22 mouse cellular contexts compared by ENCODE assay signal in the genomic region with DNA sequence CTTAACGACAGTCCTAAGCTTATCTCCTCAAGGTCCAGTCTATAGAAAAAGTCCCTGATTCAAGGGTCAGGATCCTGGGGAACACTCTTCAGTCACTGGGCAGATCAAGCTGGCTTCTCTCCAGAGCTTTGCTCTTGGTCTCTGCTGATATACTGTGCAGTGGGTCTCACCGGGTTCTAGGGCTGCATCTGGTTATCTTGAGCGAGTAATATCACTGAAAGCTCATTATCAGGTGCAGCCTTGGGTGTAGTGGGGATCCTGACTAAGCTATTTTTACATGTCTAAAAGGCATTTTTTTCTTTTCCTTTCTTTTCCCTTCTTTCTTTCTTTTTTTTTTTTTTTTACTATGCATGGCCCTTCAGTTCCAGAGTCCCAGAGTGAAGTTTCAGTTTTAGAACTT.
A peak's percentile ranks its signal among the peaks of the same experiment; 100 is the strongest.
DNase-seq lines count a peak whose midpoint lies in the region; ATAC-seq and TF ChIP-seq lines count a peak whose summit lies in the region.
"Had no signal": no experiment of that assay in that cellular context is flagged by ENCODE, and none has a peak within 500 bp of the region (broad histone marks: within the 10 kb centered on the region; RNA-seq: fewer than 3 reads in every experiment).

No protein-coding gene starts in this region.

- H3K4me1 ChIP-seq in intestine, embryonic 15.5 days (replicated peaks) = no peaks in the 10 kb centered on the region
- H3K4me1 ChIP-seq in intestine, postnatal 0 days (replicated peaks; ENCODE audit: control insufficient read depth, insufficient read depth, low read length) = no peaks in the 10 kb centered on the region
- H3K4me1 ChIP-seq in liver, embryonic 16.5 days (ENCODE audit: control insufficient read depth, low read depth, low read length) = peaks cover 22% of the 10 kb centered on the region
- H3K4me1 ChIP-seq in stomach, embryonic 15.5 days = no peaks in the 10 kb centered on the region
- H3K4me1 ChIP-seq: embryonic facial prominence, embryonic 15.5 days; limb, embryonic 10.5 days had no signal

- H3K4me3 ChIP-seq in intestine, embryonic 15.5 days (replicated peaks) = no peak overlapping the region
- H3K4me3 ChIP-seq in intestine, postnatal 0 days (ENCODE audit: low read depth, low read length) = no peak overlapping the region
- no peak overlapping the region for H3K4me3 ChIP-seq in liver, embryonic 16.5 days (ENCODE audit: low read depth, low read length)
- H3K4me3 ChIP-seq in stomach, embryonic 15.5 days (replicated peaks) = no peak overlapping the region
- H3K4me3 ChIP-seq: embryonic facial prominence, embryonic 15.5 days; forebrain, embryonic 15.5 days; hindbrain, embryonic 12.5 days; limb, embryonic 10.5 days; midbrain, embryonic 12.5 days; neural tube, embryonic 13.5 days had no signal

- H3K36me3 ChIP-seq in intestine, embryonic 15.5 days = no peaks in the 10 kb centered on the region
- H3K36me3 ChIP-seq in intestine, postnatal 0 days (ENCODE audit: control insufficient read depth, insufficient read depth) = no peaks in the 10 kb centered on the region
- H3K36me3 ChIP-seq in liver, embryonic 16.5 days (ENCODE audit: control insufficient read depth, insufficient read depth) = no peaks in the 10 kb centered on the region
- H3K36me3 ChIP-seq in stomach, embryonic 15.5 days = no peaks in the 10 kb centered on the region
- H3K36me3 ChIP-seq: embryonic facial prominence, embryonic 15.5 days; forebrain, embryonic 15.5 days; hindbrain, embryonic 12.5 days; limb, embryonic 10.5 days; midbrain, embryonic 12.5 days; neural tube, embryonic 13.5 days had no signal

- no peak overlapping the region for H3K27ac ChIP-seq in intestine, embryonic 15.5 days
- H3K27ac ChIP-seq in intestine, postnatal 0 days (ENCODE audit: low read depth, low read length) = no peak overlapping the region
- H3K27ac ChIP-seq in liver, embryonic 16.5 days (ENCODE audit: low read length) = peak overlapping the region; percentile 67
- H3K27ac ChIP-seq in stomach, embryonic 15.5 days = no peak overlapping the region
- H3K27ac ChIP-seq: embryonic facial prominence, embryonic 15.5 days; forebrain, embryonic 15.5 days; hindbrain, embryonic 12.5 days; limb, embryonic 10.5 days; midbrain, embryonic 12.5 days; neural tube, embryonic 13.5 days had no signal

- no peak for TF ChIP-seq CTCF in intestine, postnatal 0 days (IDR thresholded peaks at IDR 0.05; ENCODE audit: low read depth)

- no peaks in the 10 kb centered on the region for H3K27me3 ChIP-seq in intestine, embryonic 15.5 days (replicated peaks)
- H3K27me3 ChIP-seq in intestine, postnatal 0 days (replicated peaks; ENCODE audit: control insufficient read depth, insufficient read depth, low read length) = no peaks in the 10 kb centered on the region
- 0 out of 2 replicates have a peak, but pooled peaks cover 4% of the 10 kb centered on the region for H3K27me3 ChIP-seq in liver, embryonic 16.5 days (ENCODE audit: control insufficient read depth, insufficient read depth, low read depth, low read length)
- no peaks in the 10 kb centered on the region for H3K27me3 ChIP-seq in stomach, embryonic 15.5 days (replicated peaks)
- H3K27me3 ChIP-seq: CH12.LX; embryonic facial prominence, embryonic 15.5 days; forebrain, embryonic 15.5 days; hindbrain, embryonic 12.5 days; midbrain, embryonic 12.5 days; neural tube, embryonic 13.5 days had no signal

- no peak overlapping the region for H3K9ac ChIP-seq in intestine, embryonic 15.5 days
- H3K9ac ChIP-seq in intestine, postnatal 0 days (ENCODE audit: low read depth, low read length) = no peak overlapping the region
- no peak overlapping the region for H3K9ac ChIP-seq in liver, embryonic 16.5 days (ENCODE audit: low read depth, low read length)
- no peak overlapping the region for H3K9ac ChIP-seq in stomach, embryonic 15.5 days
- H3K9ac ChIP-seq: embryonic facial prominence, embryonic 15.5 days; forebrain, embryonic 15.5 days; hindbrain, embryonic 12.5 days; midbrain, embryonic 12.5 days; neural tube, embryonic 13.5 days had no signal

- WGBS in intestine, embryonic 15.5 days = 83% methylated on average over 3 of the region's 3 CpGs
- WGBS in intestine, postnatal 0 days = 46% methylated on average over 3 of the region's 3 CpGs
- 23% methylated on average over 3 of the region's 3 CpGs for WGBS in liver, embryonic 16.5 days (ENCODE audit: insufficient replicate concordance)
- 87% methylated on average over 3 of the region's 3 CpGs for WGBS in stomach, embryonic 15.5 days

- no peaks in the 10 kb centered on the region for H3K9me3 ChIP-seq in intestine, embryonic 15.5 days
- H3K9me3 ChIP-seq in intestine, postnatal 0 days (ENCODE audit: control insufficient read depth) = no peaks in the 10 kb centered on the region
- H3K9me3 ChIP-seq in liver, embryonic 16.5 days (replicated peaks; ENCODE audit: control insufficient read depth, low read length) = no peaks in the 10 kb centered on the region
- H3K9me3 ChIP-seq in stomach, embryonic 15.5 days = no peaks in the 10 kb centered on the region
- H3K9me3 ChIP-seq: embryonic facial prominence, embryonic 15.5 days; forebrain, embryonic 15.5 days; hindbrain, embryonic 12.5 days; limb, embryonic 10.5 days; midbrain, embryonic 12.5 days; neural tube, embryonic 13.5 days had no signal

- peak; percentile 64; the same call in 1 of the 2 replicates for ATAC-seq in intestine, embryonic 15.5 days
- no peak for ATAC-seq in intestine, postnatal 0 days
- ATAC-seq in erythroid progenitor cell, adult 5-6 weeks (replicated peaks; ENCODE audit: low FRiP score, poor library complexity, severe bottlenecking) = peak; percentile 97
- ATAC-seq in liver, embryonic 16.5 days (ENCODE audit: low read depth) = peak; percentile 100
- peak; percentile 87; the same call in 1 of the 2 replicates for ATAC-seq in stomach, embryonic 15.5 days (ENCODE audit: insufficient read depth, low FRiP score, low read depth)
- ATAC-seq: forebrain, embryonic 15.5 days; inflammation-experienced regulatory T-cells, adult 6 months had no signal

- DNase-seq in heart, adult 9 months (ENCODE audit: low spot score in 2 of 2) = no peak
- no peak for DNase-seq in right cerebral cortex, postnatal 14 days
- no peak for DNase-seq in left cerebral cortex, adult 9 months (ENCODE audit: low spot score in 2 of 2)
- DNase-seq: adrenal gland, postnatal 10 days; cerebellum, adult 2 months; lung, adult 2 months; lung, postnatal 4 days; right cerebral cortex, postnatal 4 days; thymus, postnatal 4 days had no signal

- H3K4me2 ChIP-seq in intestine, embryonic 15.5 days (replicated peaks) = no peak overlapping the region
- no peak overlapping the region for H3K4me2 ChIP-seq in intestine, postnatal 0 days (replicated peaks; ENCODE audit: low read depth)
- peak overlapping the region; percentile 54 for H3K4me2 ChIP-seq in liver, embryonic 16.5 days (ENCODE audit: low read depth, low read length)
- H3K4me2 ChIP-seq in stomach, embryonic 15.5 days = no peak overlapping the region
- H3K4me2 ChIP-seq: embryonic facial prominence, embryonic 15.5 days; forebrain, embryonic 15.5 days; hindbrain, embryonic 12.5 days; midbrain, embryonic 12.5 days; neural tube, embryonic 13.5 days had no signal
